Comparison of ENCODE assay signal across 25 mouse cellular contexts in genomic region chr8:12698660-12699277, GRCm38 (mm10). TPM values are rescaled to one million over a fixed set of nuclear protein-coding genes. Genes with fewer than 3 reads are reported as not detected.
DNase-seq lines count a peak whose midpoint lies in the region; ATAC-seq and TF ChIP-seq lines count a peak whose summit lies in the region.
"Had no signal": no experiment of that assay in that cellular context is flagged by ENCODE, and none has a peak within 500 bp of the region (broad histone marks: within the 10 kb centered on the region; RNA-seq: fewer than 3 reads in every experiment).

No protein-coding gene starts in this region.

- no peaks in the 10 kb centered on the region for H3K9me3 ChIP-seq in ES-Bruce4 (replicated peaks; ENCODE audit: control insufficient read depth, insufficient read depth, low read length, poor library complexity, severe bottlenecking)
- H3K9me3 ChIP-seq in intestine, embryonic 15.5 days, result no peaks in the 10 kb centered on the region
- no peaks in the 10 kb centered on the region for H3K9me3 ChIP-seq in intestine, postnatal 0 days (ENCODE audit: control insufficient read depth)
- H3K9me3 ChIP-seq: embryonic facial prominence, embryonic 10.5 days; embryonic facial prominence, embryonic 12.5 days; forebrain, embryonic 13.5 days; forebrain, embryonic 15.5 days; G1E had no signal

- ATAC-seq in intestine, embryonic 15.5 days, result peak; percentile 70
- ATAC-seq in intestine, postnatal 0 days, result no peak
- ATAC-seq in frontal cortex, adult (ENCODE audit: low TSS enrichment), result no peak
- ATAC-seq: CD4-positive, CD25-positive, alpha-beta regulatory T cell, adult 4 months; forebrain, embryonic 13.5 days; forebrain, embryonic 15.5 days; forebrain, postnatal 0 days; Patski had no signal

- no peak overlapping the region for H3K4me3 ChIP-seq in ES-Bruce4 (ENCODE audit: low read depth, low read length)
- no peak overlapping the region for H3K4me3 ChIP-seq in intestine, embryonic 15.5 days (replicated peaks)
- H3K4me3 ChIP-seq in intestine, postnatal 0 days (ENCODE audit: low read depth, low read length), result no peak overlapping the region
- H3K4me3 ChIP-seq: embryonic facial prominence, embryonic 10.5 days; embryonic facial prominence, embryonic 12.5 days; forebrain, embryonic 13.5 days; forebrain, embryonic 15.5 days had no signal

- TF ChIP-seq POLR2A in ES-Bruce4 (IDR thresholded peaks at IDR 0.05; ENCODE audit: insufficient read depth, low read length), result no peak

- 0 out of 2 replicates have a peak, but pooled peaks have one; percentile 50 for TF ChIP-seq EP300 in ES-Bruce4 (IDR thresholded peaks at IDR 0.05; ENCODE audit: insufficient read depth, low read depth, low read length)

- 0 out of 2 replicates have a peak overlapping the region, but pooled peaks have one; percentile 2 for H3K4me2 ChIP-seq in intestine, embryonic 15.5 days (replicated peaks)
- peak overlapping the region; percentile 17; the same call in 1 of the 2 replicates for H3K4me2 ChIP-seq in intestine, postnatal 0 days (replicated peaks; ENCODE audit: low read depth)
- H3K4me2 ChIP-seq: embryonic facial prominence, embryonic 12.5 days; forebrain, embryonic 13.5 days; forebrain, embryonic 15.5 days had no signal

- WGBS in intestine, embryonic 15.5 days, result 23% methylated on average over 3 of the region's 3 CpGs
- WGBS in intestine, postnatal 0 days, result 19% methylated on average over 3 of the region's 3 CpGs

- H3K9ac ChIP-seq in ES-Bruce4 (ENCODE audit: low read depth, poor library complexity, severe bottlenecking), result no peak overlapping the region
- H3K9ac ChIP-seq in intestine, embryonic 15.5 days, result no peak overlapping the region
- no peak overlapping the region for H3K9ac ChIP-seq in intestine, postnatal 0 days (ENCODE audit: low read depth, low read length)
- H3K9ac ChIP-seq: embryonic facial prominence, embryonic 12.5 days; forebrain, embryonic 13.5 days; forebrain, embryonic 15.5 days; forebrain, postnatal 0 days had no signal

- peak; percentile 31 for DNase-seq in ZHBTc4 (ENCODE audit: low read depth, low spot score)
- no peak for DNase-seq in thymus, postnatal 14 days
- DNase-seq in frontal cortex, postnatal 14 days (ENCODE audit: low spot score in 2 of 2), result no peak
- DNase-seq: adrenal gland, adult 2 months; adrenal gland, postnatal 10 days; adrenal gland, postnatal 25 days; B cell, adult 2 months; cerebellum, adult 11 months; cerebellum, adult 18-20 months; cerebellum, adult 8-10 months; cerebellum, adult 9-11 months; cerebellum, postnatal 14 days; cerebellum, postnatal 36 days; forebrain, postnatal 0 days had no signal

- peak overlapping the region; percentile 6 for H3K27ac ChIP-seq in ES-Bruce4 (ENCODE audit: insufficient read depth, low read length)
- 0 out of 2 replicates have a peak overlapping the region, but pooled peaks have one; percentile 36 for H3K27ac ChIP-seq in intestine, embryonic 15.5 days
- H3K27ac ChIP-seq in intestine, postnatal 0 days (ENCODE audit: low read depth, low read length), result no peak overlapping the region
- H3K27ac ChIP-seq: embryonic facial prominence, embryonic 10.5 days; embryonic facial prominence, embryonic 12.5 days; forebrain, embryonic 13.5 days; forebrain, embryonic 15.5 days had no signal

- no peaks in the 10 kb centered on the region for H3K27me3 ChIP-seq in ES-Bruce4 (ENCODE audit: control insufficient read depth, insufficient read depth, low read length, poor library complexity, severe bottlenecking)
- H3K27me3 ChIP-seq in intestine, embryonic 15.5 days (replicated peaks), result no peaks in the 10 kb centered on the region
- peaks cover 2% of the 10 kb centered on the region; the same call in 1 of the 2 replicates for H3K27me3 ChIP-seq in intestine, postnatal 0 days (replicated peaks; ENCODE audit: control insufficient read depth, insufficient read depth, low read length)
- H3K27me3 ChIP-seq: embryonic facial prominence, embryonic 12.5 days; forebrain, embryonic 13.5 days; forebrain, embryonic 15.5 days had no signal

- H3K4me1 ChIP-seq in ES-Bruce4 (ENCODE audit: control insufficient read depth, insufficient read depth, low read length), result peaks cover 6% of the 10 kb centered on the region
- no peaks in the 10 kb centered on the region for H3K4me1 ChIP-seq in intestine, embryonic 15.5 days (replicated peaks)
- no peaks in the 10 kb centered on the region for H3K4me1 ChIP-seq in intestine, postnatal 0 days (replicated peaks; ENCODE audit: control insufficient read depth, insufficient read depth, low read length)
- H3K4me1 ChIP-seq: embryonic facial prominence, embryonic 10.5 days; embryonic facial prominence, embryonic 12.5 days; forebrain, embryonic 13.5 days; forebrain, embryonic 15.5 days had no signal

- no peak for TF ChIP-seq CTCF in ES-Bruce4 (IDR thresholded peaks at IDR 0.05; ENCODE audit: low read depth, low read length)
- TF ChIP-seq CTCF in intestine, postnatal 0 days (IDR thresholded peaks at IDR 0.05; ENCODE audit: low read depth), result no peak

- H3K36me3 ChIP-seq in ES-Bruce4 (ENCODE audit: control insufficient read depth, insufficient read depth, low read length, poor library complexity, severe bottlenecking), result no peaks in the 10 kb centered on the region
- H3K36me3 ChIP-seq in intestine, embryonic 15.5 days, result no peaks in the 10 kb centered on the region
- H3K36me3 ChIP-seq in intestine, postnatal 0 days (ENCODE audit: control insufficient read depth, insufficient read depth), result no peaks in the 10 kb centered on the region
- H3K36me3 ChIP-seq: embryonic facial prominence, embryonic 10.5 days; embryonic facial prominence, embryonic 12.5 days; forebrain, embryonic 15.5 days; G1E had no signal

RNA-seq across cellular contexts. Expression of gene Tubgcp3, which starts 26.7 kb away (rescaled TPM):
- 36.4 and 44.4 TPM in 2 replicates for polyA plus RNA-seq in ES-Bruce4 (2011; ENCODE audit: insufficient read depth, insufficient read length, low read depth, missing spikeins)
- polyA plus RNA-seq in intestine, embryonic 15.5 days (2015; fragmentation: Nextera tagmentation; extraction: Ambion mirVana), result 37.5 and 38.0 TPM in 2 replicates
- 14.8 and 15.2 TPM in 2 replicates for polyA plus RNA-seq in intestine, postnatal 0 days (2015; fragmentation: Nextera tagmentation; extraction: Ambion mirVana)

RNA-seq across cellular contexts. Expression of gene Atp11a, which starts 58.0 kb away (rescaled TPM):
- 58.5 TPM in 2 replicates for polyA plus RNA-seq in ES-Bruce4 (2011; ENCODE audit: insufficient read depth, insufficient read length, low read depth, missing spikeins)
- polyA plus RNA-seq in intestine, embryonic 15.5 days (2015; fragmentation: Nextera tagmentation; extraction: Ambion mirVana), result 15.9 and 18.6 TPM in 2 replicates
- polyA plus RNA-seq in intestine, postnatal 0 days (2015; fragmentation: Nextera tagmentation; extraction: Ambion mirVana), result 23.3 and 24.3 TPM in 2 replicates
- polyA plus RNA-seq: G1E had no signal
